Mouse (Mus musculus): ENCODE data around the gene Gm8126. TPM values are rescaled to one million over a fixed set of nuclear protein-coding genes. Genes with fewer than 3 reads are reported as not detected.
"Not testable (repeated sequence)": the region's sequence is repeated elsewhere in the genome, so short reads cannot be mapped to it uniquely, and the experiment has no call there.

Gene Gm8126
- polyA plus RNA-seq (2015; fragmentation: Nextera tagmentation; extraction: Ambion mirVana), result not detected in 2 replicates

DNA sequence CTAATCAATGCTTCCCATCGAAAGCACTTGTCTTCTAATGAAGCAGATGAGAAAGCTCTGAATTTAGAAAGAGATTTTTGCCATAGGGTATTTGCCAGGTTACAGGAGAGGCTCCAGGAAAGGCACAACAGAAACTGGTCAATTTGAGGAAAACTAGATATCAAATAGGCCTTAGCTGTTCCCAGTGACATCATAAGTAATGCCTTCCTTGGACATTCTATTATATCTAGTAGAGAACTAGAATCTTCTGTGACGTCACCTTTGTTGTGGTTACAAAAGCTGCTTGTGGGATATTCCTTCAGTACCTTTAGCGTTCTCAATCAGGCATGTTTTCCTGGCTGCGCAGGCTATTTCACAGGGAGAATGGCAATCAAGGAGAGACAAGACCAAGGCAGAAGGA is at the start of gene Gm8126:
Gene Gm8126, plus strand, starts transcription at position 301 of the 400 bp plus-strand sequence.
- H3K9ac ChIP-seq (replicated peaks; ENCODE audit: low read depth, low read length); H3K4me1 ChIP-seq (replicated peaks; ENCODE audit: control insufficient read depth, insufficient read depth, low read length); H3K36me3 ChIP-seq (ENCODE audit: control insufficient read depth, insufficient read depth); H3K9me3 ChIP-seq (ENCODE audit: control insufficient read depth, low read length); H3K4me2 ChIP-seq (ENCODE audit: low read length); H3K27ac ChIP-seq (ENCODE audit: low read length); H3K4me3 ChIP-seq (replicated peaks; ENCODE audit: low read length); ATAC-seq; H3K27me3 ChIP-seq (replicated peaks; ENCODE audit: control insufficient read depth, insufficient read depth, low read length): not testable (repeated sequence)
- WGBS, result 85% methylated on average over 2 of the region's 4 CpGs

DNA sequence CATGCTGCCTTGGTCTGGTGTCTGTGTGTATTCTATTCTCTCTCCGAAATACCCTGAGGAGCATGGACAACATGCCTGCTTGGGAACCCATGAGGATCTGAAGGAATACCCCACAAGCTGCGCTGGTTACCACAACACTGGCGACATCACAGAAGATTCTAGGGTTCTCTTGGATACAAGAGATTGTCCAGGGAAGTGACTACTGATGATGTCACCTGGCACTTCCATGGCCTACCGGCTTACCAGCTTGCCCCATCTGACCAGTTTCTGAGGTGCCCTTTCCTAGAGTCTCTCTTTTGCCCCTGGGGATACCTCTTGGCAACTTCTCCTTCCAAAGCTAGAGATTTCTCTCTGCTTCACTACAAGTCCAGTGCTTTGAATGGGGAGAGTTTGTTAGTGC is 23.2 kb upstream of the Gm8126 start, which contains the start of gene Gm8122:
Gene Gm8122, minus strand, starts transcription at position 101 of the 400 bp plus-strand sequence.
- not testable (repeated sequence) for ATAC-seq; H3K27me3 ChIP-seq (replicated peaks; ENCODE audit: control insufficient read depth, insufficient read depth, low read length)

DNA sequence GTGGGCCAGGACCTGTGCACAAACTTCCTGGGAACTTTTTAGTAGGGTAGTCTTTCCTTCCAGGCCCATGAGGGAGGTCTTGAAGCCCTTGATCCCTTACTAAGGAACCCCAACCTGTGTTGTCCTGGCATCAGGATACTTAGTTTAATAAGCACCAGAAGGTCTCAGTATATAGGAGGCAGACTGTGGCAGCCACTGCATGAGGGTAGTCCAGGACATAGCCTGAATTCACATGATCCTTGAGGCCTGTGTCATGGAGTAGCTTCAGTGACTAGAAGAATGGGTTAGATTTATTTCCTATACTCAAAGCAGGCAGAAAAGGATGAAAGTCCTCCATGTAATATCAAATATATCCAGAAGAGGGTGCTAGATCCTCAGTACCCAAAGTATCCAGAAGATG is 20.7 kb upstream of the Gm8126 start:
- H3K27me3 ChIP-seq (replicated peaks; ENCODE audit: control insufficient read depth, insufficient read depth, low read length); H3K36me3 ChIP-seq (ENCODE audit: control insufficient read depth, insufficient read depth); H3K4me1 ChIP-seq (replicated peaks; ENCODE audit: control insufficient read depth, insufficient read depth, low read length); H3K4me3 ChIP-seq (replicated peaks; ENCODE audit: low read length); H3K9ac ChIP-seq (replicated peaks; ENCODE audit: low read depth, low read length); H3K4me2 ChIP-seq (ENCODE audit: low read length); ATAC-seq; H3K9me3 ChIP-seq (ENCODE audit: control insufficient read depth, low read length); H3K27ac ChIP-seq (ENCODE audit: low read length): not testable (repeated sequence)

More for the DNA sequence above, 23.2 kb upstream of the Gm8126 start, which contains the start of gene Gm8122:
- 94% methylated on average over 2 of the region's 4 CpGs for WGBS
- not testable (repeated sequence) for H3K36me3 ChIP-seq (ENCODE audit: control insufficient read depth, insufficient read depth); H3K9me3 ChIP-seq (ENCODE audit: control insufficient read depth, low read length); H3K4me2 ChIP-seq (ENCODE audit: low read length); H3K27ac ChIP-seq (ENCODE audit: low read length); H3K4me1 ChIP-seq (replicated peaks; ENCODE audit: control insufficient read depth, insufficient read depth, low read length); H3K9ac ChIP-seq (replicated peaks; ENCODE audit: low read depth, low read length); H3K4me3 ChIP-seq (replicated peaks; ENCODE audit: low read length)

DNA sequence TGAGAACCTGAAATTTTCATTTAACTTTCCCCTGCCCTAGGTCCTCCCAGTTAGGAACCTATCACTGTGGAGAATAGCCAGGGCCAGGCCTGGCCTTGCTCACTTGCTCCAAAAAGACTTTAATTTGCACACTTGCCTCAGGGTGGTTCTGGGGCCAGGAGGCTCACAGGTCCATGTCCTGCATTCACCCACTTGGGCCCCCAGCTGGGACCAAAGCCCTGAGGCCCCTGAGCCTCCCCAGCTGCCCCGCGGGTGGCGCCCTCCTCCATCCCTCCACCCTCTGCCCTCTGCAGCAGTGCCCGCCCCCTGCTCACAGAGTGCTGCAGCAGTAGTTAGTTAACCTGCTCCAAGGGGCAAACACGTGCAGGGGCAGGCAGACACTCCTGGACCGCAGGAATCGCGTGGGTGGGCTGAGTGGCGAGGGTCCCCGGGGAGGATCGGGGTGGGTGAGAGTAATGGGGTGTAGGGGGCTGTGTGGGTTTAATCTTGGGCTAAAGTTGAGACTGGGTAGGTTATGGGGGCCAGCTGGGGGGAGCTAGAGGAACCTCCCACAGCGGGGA is 8.8 kb upstream of the Gm8126 start:
- not testable (repeated sequence) for H3K4me2 ChIP-seq (ENCODE audit: low read length); H3K4me1 ChIP-seq (replicated peaks; ENCODE audit: control insufficient read depth, insufficient read depth, low read length); H3K9ac ChIP-seq (replicated peaks; ENCODE audit: low read depth, low read length); ATAC-seq; H3K27me3 ChIP-seq (replicated peaks; ENCODE audit: control insufficient read depth, insufficient read depth, low read length); H3K9me3 ChIP-seq (ENCODE audit: control insufficient read depth, low read length); H3K27ac ChIP-seq (ENCODE audit: low read length); H3K36me3 ChIP-seq (ENCODE audit: control insufficient read depth, insufficient read depth); H3K4me3 ChIP-seq (replicated peaks; ENCODE audit: low read length)
- 27% methylated on average over 7 of the region's 12 CpGs for WGBS

DNA sequence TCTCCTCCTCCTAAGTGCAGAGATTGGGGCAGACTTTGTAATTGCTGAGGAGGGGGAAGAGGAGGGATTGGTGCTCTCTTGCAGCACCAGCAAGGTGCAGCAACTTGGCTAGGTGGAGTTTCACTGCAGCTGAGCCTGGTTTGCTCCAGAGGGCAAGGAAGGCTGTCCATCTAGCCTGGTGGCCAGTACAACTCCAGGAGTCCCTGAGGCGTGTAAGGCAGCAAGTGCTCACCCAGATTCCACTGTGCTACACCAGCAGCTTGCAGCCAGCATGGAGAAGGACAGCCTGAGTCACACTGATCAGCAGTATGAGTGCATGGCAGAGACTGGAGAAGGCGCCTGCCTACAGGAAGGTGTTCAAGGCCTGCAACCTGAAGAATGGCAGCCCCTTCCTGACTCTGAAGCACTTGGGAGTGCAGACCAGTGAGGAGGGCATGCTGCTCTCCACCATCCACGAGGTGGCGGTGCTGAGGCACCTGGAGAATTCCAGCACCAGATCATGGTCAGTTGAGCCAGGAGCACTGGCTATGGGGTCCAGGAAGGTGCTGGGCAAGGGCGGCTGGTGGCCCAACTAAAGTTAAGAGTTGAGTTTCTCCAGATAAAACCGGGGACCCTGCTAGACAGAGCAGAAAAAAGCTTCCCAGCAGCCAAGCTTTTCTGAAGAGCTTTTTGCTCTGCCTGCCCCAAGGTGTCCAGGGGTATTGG is 7.7 kb upstream of the Gm8126 start:
- H3K9ac ChIP-seq (replicated peaks; ENCODE audit: low read depth, low read length); H3K27ac ChIP-seq (ENCODE audit: low read length); H3K4me1 ChIP-seq (replicated peaks; ENCODE audit: control insufficient read depth, insufficient read depth, low read length); H3K36me3 ChIP-seq (ENCODE audit: control insufficient read depth, insufficient read depth); H3K4me3 ChIP-seq (replicated peaks; ENCODE audit: low read length); H3K9me3 ChIP-seq (ENCODE audit: control insufficient read depth, low read length); H3K27me3 ChIP-seq (replicated peaks; ENCODE audit: control insufficient read depth, insufficient read depth, low read length); H3K4me2 ChIP-seq (ENCODE audit: low read length); ATAC-seq: not testable (repeated sequence)
- WGBS, result 40% methylated on average over 5 of the region's 6 CpGs

DNA sequence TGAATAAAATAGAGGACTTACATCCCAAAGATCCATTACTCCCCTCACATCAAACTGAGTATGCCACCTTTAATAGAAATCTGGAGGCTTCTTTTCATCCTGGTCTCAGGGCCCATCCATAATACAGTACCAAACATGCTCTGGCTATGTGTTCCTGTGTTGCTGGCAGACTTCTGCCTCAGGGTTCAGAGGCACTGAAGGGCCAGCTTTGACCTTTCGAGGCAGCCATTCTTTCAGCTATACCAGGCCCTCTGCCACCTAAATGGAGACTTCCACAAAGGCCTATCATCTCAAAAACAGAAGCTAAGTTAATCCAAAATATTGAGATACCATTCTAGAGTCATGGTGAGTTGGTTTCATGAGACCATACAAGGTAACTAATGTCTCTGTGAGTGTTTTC is 1.9 kb upstream of the Gm8126 start:
- not testable (repeated sequence) for H3K4me1 ChIP-seq (replicated peaks; ENCODE audit: control insufficient read depth, insufficient read depth, low read length); H3K36me3 ChIP-seq (ENCODE audit: control insufficient read depth, insufficient read depth); H3K27ac ChIP-seq (ENCODE audit: low read length); H3K9me3 ChIP-seq (ENCODE audit: control insufficient read depth, low read length); H3K4me3 ChIP-seq (replicated peaks; ENCODE audit: low read length); H3K9ac ChIP-seq (replicated peaks; ENCODE audit: low read depth, low read length); H3K27me3 ChIP-seq (replicated peaks; ENCODE audit: control insufficient read depth, insufficient read depth, low read length); H3K4me2 ChIP-seq (ENCODE audit: low read length); ATAC-seq
- 71% methylated on average over 1 of the region's 1 CpGs for WGBS

DNA sequence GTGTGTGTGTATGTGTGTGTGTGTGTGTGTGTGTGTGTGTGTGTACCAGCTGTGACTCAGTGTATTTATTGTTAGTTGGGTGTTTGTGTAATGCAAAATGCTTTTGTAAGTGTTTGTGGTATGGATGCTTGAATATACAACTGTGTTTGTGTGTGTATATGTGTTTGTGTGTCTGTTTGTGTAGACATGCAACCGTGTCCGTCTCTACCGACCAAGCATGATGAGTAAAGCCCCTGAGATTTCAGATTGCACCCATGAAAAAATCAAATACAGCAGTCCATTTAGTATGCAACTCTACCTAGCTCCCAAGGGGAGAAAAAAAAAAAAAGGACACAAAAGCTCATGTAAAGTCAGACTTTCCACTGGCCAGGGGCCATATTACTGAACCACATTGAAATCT is 5.0 kb downstream of the Gm8126 start:
- H3K4me1 ChIP-seq (replicated peaks; ENCODE audit: control insufficient read depth, insufficient read depth, low read length); H3K4me3 ChIP-seq (replicated peaks; ENCODE audit: low read length); ATAC-seq; H3K4me2 ChIP-seq (ENCODE audit: low read length); H3K36me3 ChIP-seq (ENCODE audit: control insufficient read depth, insufficient read depth); H3K9me3 ChIP-seq (ENCODE audit: control insufficient read depth, low read length); H3K27ac ChIP-seq (ENCODE audit: low read length); H3K9ac ChIP-seq (replicated peaks; ENCODE audit: low read depth, low read length); H3K27me3 ChIP-seq (replicated peaks; ENCODE audit: control insufficient read depth, insufficient read depth, low read length): not testable (repeated sequence)
- WGBS, result 96% methylated on average over 3 of the region's 3 CpGs

DNA sequence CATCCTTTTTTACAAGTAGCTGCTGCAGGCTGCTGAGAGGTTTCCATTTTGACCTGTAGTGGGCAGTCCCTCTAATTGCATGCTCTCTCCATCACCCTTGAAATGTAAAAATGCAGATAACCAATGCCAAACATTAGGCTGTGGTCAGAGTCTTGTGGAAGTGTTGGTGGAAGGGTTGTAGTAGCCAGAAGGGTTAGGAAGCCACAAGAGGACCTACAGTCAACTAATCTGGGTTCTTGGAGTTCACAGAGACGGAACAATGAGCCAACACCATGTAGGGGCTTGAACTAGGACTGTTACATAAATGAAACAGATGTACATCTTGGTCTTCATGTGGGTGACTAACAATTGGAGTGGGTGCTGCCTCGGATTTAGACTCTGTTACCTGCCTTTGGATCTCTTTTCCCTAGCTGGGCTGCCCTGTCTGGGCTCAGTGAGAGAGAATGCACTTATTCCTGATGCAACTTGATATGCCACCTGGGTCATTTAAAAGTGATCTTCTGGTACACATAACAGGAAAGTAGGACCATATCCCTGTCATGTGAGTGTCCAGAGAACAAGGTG is 10.2 kb downstream of the Gm8126 start:
- not testable (repeated sequence) for H3K27me3 ChIP-seq (replicated peaks; ENCODE audit: control insufficient read depth, insufficient read depth, low read length); H3K4me3 ChIP-seq (replicated peaks; ENCODE audit: low read length); H3K36me3 ChIP-seq (ENCODE audit: control insufficient read depth, insufficient read depth); ATAC-seq; H3K4me1 ChIP-seq (replicated peaks; ENCODE audit: control insufficient read depth, insufficient read depth, low read length); H3K27ac ChIP-seq (ENCODE audit: low read length); H3K9me3 ChIP-seq (ENCODE audit: control insufficient read depth, low read length); H3K4me2 ChIP-seq (ENCODE audit: low read length); H3K9ac ChIP-seq (replicated peaks; ENCODE audit: low read depth, low read length)
- 38% methylated on average over 2 of the region's 2 CpGs for WGBS

DNA sequence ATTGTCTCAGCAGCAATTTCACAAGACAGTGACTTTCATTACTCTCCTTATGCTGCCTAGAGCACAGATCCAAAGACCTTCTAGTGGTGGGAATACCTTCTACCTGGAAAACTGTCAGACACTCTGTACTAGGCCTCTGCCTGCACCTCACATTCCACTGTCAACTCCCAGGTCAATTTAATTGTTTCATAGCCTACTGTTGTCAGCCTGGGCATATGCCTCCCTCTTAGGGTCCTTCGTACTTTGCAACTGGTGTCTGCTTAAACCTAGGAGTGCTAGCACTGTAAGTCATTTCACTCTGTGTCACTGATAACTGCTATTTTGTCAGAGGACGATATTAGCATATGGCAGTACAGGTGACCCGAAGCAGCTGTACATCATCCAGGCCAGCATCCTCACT is 10.8 kb downstream of the Gm8126 start:
- H3K9me3 ChIP-seq (ENCODE audit: control insufficient read depth, low read length); ATAC-seq; H3K27ac ChIP-seq (ENCODE audit: low read length); H3K4me2 ChIP-seq (ENCODE audit: low read length); H3K36me3 ChIP-seq (ENCODE audit: control insufficient read depth, insufficient read depth); H3K4me3 ChIP-seq (replicated peaks; ENCODE audit: low read length); H3K27me3 ChIP-seq (replicated peaks; ENCODE audit: control insufficient read depth, insufficient read depth, low read length); H3K9ac ChIP-seq (replicated peaks; ENCODE audit: low read depth, low read length); H3K4me1 ChIP-seq (replicated peaks; ENCODE audit: control insufficient read depth, insufficient read depth, low read length): not testable (repeated sequence)
- WGBS, result 80% methylated on average over 3 of the region's 3 CpGs
